Mouse (Mus musculus): ENCODE data around the gene Gm9903.

DNA sequence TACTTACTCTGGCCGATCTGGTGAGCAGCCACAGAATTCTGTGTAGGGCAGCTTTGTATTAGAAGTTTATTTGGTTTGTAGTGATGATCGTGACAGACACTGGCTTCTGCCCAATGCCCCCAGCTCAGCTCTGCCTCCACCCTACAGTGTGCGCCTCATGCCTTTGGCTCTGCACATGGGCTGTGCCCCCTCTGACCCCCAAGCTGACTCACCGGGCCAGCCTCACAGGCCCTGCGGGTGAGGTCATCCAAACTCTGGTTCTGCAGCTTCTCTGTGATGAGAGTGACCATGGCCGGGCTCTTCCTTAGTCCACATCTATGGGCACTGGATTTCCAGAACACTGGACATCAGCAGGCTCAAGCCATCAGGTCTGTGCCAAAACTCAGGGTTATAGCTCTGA lies 15.3 kb upstream of the Gm9903 start:
- TF ChIP-seq POLR2A (IDR thresholded peaks at IDR 0.05; ENCODE audit: borderline replicate concordance, low read depth, low read length) (no peak), CTCF (IDR thresholded peaks at IDR 0.05; ENCODE audit: low read depth, low read length) (no peak)

Measured in bone marrow macrophage, adult 2 months (primary cell).